Mouse (Mus musculus): ENCODE data around the gene Phf5a. TPM values are rescaled to one million over a fixed set of nuclear protein-coding genes. Genes with fewer than 3 reads are reported as not detected.
A peak's percentile ranks its signal among the peaks of the same experiment; 100 is the strongest.

Gene Phf5a
- total RNA-seq, 1 experiment: 157 TPM

GRCm38 (mm10) chr15:81849104-81849503 lies 22.6 kb downstream of the Phf5a start:
- no peak overlapping the region for H3K4me3 ChIP-seq (ENCODE audit: insufficient read depth in 1 of 2, low read depth in 1 of 2, low read length in 2 of 2, poor library complexity in 1 of 2, severe bottlenecking in 1 of 2)
- TF ChIP-seq MAFK (IDR thresholded peaks at IDR 0.05; ENCODE audit: insufficient read depth, low read depth, low read length) (no peak), CHD2 (IDR thresholded peaks at IDR 0.05; ENCODE audit: low read depth, low read length) (no peak), HCFC1 (IDR thresholded peaks at IDR 0.05; ENCODE audit: borderline replicate concordance, insufficient read depth, low read length) (no peak), ZC3H11A (IDR thresholded peaks at IDR 0.05; ENCODE audit: borderline replicate concordance, low read depth, low read length) (no peak), ZNF384 (IDR thresholded peaks at IDR 0.05; ENCODE audit: low read depth, low read length) (no peak)
- no peak overlapping the region for H3K27ac ChIP-seq (ENCODE audit: insufficient read depth, low read depth, low read length, poor library complexity, severe bottlenecking)
- H3K4me1 ChIP-seq (ENCODE audit: control insufficient read depth in 2 of 2, insufficient read depth in 2 of 2, low read length in 2 of 2, poor library complexity in 1 of 2): peaks cover 0 to 20% of the 10 kb centered on the region in 2 experiments; a peak in 3 of 4 replicates
- no peaks in the 10 kb centered on the region for H3K9me3 ChIP-seq (ENCODE audit: control insufficient read depth, insufficient read depth, low read depth, low read length)
- in situ Hi-C loops (cut with MboI; ENCODE audit: low sequenced_read_pairs in 2 of 2, unreplicated experiment in 2 of 2): no loop called here
- H3K36me3 ChIP-seq (ENCODE audit: control insufficient read depth, insufficient read depth, low read length, poor library complexity, severe bottlenecking): peaks cover 11% of the 10 kb centered on the region; the same call in 1 of the 2 replicates
- H3K9ac ChIP-seq (ENCODE audit: insufficient read depth, low read depth, low read length, poor library complexity, severe bottlenecking): no peak overlapping the region
- no peak for DNase-seq (ENCODE audit: low read depth, low spot score)

GRCm38 (mm10) chr15:81848301-81848700 lies 23.4 kb downstream of the Phf5a start:
- in situ Hi-C loops (cut with MboI; ENCODE audit: low sequenced_read_pairs in 2 of 2, unreplicated experiment in 2 of 2): no loop called here
- no peaks in the 10 kb centered on the region for H3K9me3 ChIP-seq (ENCODE audit: control insufficient read depth, insufficient read depth, low read depth, low read length)
- H3K9ac ChIP-seq (ENCODE audit: insufficient read depth, low read depth, low read length, poor library complexity, severe bottlenecking): no peak overlapping the region
- no peak overlapping the region for H3K4me3 ChIP-seq (ENCODE audit: insufficient read depth in 1 of 2, low read depth in 1 of 2, low read length in 2 of 2, poor library complexity in 1 of 2, severe bottlenecking in 1 of 2)
- H3K27ac ChIP-seq (ENCODE audit: insufficient read depth, low read depth, low read length, poor library complexity, severe bottlenecking): no peak overlapping the region
- peaks cover 11% of the 10 kb centered on the region; the same call in 1 of the 2 replicates for H3K36me3 ChIP-seq (ENCODE audit: control insufficient read depth, insufficient read depth, low read length, poor library complexity, severe bottlenecking)
- DNase-seq (ENCODE audit: low read depth, low spot score): no peak
- TF ChIP-seq ZNF384 (IDR thresholded peaks at IDR 0.05; ENCODE audit: low read depth, low read length) (0 out of 2 replicates have a peak, but pooled peaks have one; percentile 14), ZC3H11A (IDR thresholded peaks at IDR 0.05; ENCODE audit: borderline replicate concordance, low read depth, low read length) (no peak)
- peaks cover 0 to 20% of the 10 kb centered on the region in 2 experiments; a peak in 3 of 4 replicates for H3K4me1 ChIP-seq (ENCODE audit: control insufficient read depth in 2 of 2, insufficient read depth in 2 of 2, low read length in 2 of 2, poor library complexity in 1 of 2)

DNA sequence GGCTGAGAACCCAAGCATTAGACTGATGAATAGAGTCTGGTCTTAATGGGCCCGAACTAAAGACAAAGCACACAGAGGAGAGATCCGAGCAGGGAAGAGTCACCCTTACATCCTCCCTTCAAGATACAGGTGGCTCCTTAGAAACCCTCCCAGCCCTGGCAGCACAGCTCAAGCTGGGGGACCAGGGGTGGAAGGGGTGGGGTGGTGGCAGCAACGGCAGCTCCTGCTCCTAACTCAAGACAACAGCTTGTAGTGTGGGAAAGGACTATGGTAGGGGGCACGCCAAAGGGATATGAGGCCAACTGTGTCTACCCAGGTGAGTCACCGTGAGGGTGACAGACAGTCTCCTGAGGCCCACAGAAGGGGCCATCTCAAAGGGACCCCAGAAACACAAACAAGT lies 23.9 kb downstream of the Phf5a start:
- Histone ChIP-seq H3K4me3 (ENCODE audit: insufficient read depth in 1 of 2, low read depth in 1 of 2, low read length in 2 of 2, poor library complexity in 1 of 2, severe bottlenecking in 1 of 2) (no peak overlapping the region), H3K9ac (ENCODE audit: insufficient read depth, low read depth, low read length, poor library complexity, severe bottlenecking) (no peak overlapping the region), H3K9me3 (ENCODE audit: control insufficient read depth, insufficient read depth, low read depth, low read length) (no peaks in the 10 kb centered on the region), H3K27ac (ENCODE audit: insufficient read depth, low read depth, low read length, poor library complexity, severe bottlenecking) (no peak overlapping the region), H3K36me3 (ENCODE audit: control insufficient read depth, insufficient read depth, low read length, poor library complexity, severe bottlenecking) (peaks cover 11% of the 10 kb centered on the region; the same call in 1 of the 2 replicates), H3K4me1 (ENCODE audit: control insufficient read depth in 2 of 2, insufficient read depth in 2 of 2, low read length in 2 of 2, poor library complexity in 1 of 2) (peaks cover 0 to 20% of the 10 kb centered on the region in 2 experiments; a peak in 3 of 4 replicates)
- DNase-seq (ENCODE audit: low read depth, low spot score): no peak
- TF ChIP-seq CHD2 (IDR thresholded peaks at IDR 0.05; ENCODE audit: low read depth, low read length): no peak
- TF ChIP-seq ZNF384 (IDR thresholded peaks at IDR 0.05; ENCODE audit: low read depth, low read length): no peak
- no peak for TF ChIP-seq ZC3H11A (IDR thresholded peaks at IDR 0.05; ENCODE audit: borderline replicate concordance, low read depth, low read length)
- no peak for TF ChIP-seq HCFC1 (IDR thresholded peaks at IDR 0.05; ENCODE audit: borderline replicate concordance, insufficient read depth, low read length)
- TF ChIP-seq MAFK (IDR thresholded peaks at IDR 0.05; ENCODE audit: insufficient read depth, low read depth, low read length): no peak
- in situ Hi-C loops (cut with MboI; ENCODE audit: low sequenced_read_pairs in 2 of 2, unreplicated experiment in 2 of 2): no loop called here

GRCm38 (mm10) chr15:81847161-81847560 lies 24.6 kb downstream of the Phf5a start:
- no peak overlapping the region for H3K9ac ChIP-seq (ENCODE audit: insufficient read depth, low read depth, low read length, poor library complexity, severe bottlenecking)
- no peak overlapping the region for H3K4me3 ChIP-seq (ENCODE audit: insufficient read depth in 1 of 2, low read depth in 1 of 2, low read length in 2 of 2, poor library complexity in 1 of 2, severe bottlenecking in 1 of 2)
- H3K27ac ChIP-seq (ENCODE audit: insufficient read depth, low read depth, low read length, poor library complexity, severe bottlenecking): no peak overlapping the region
- in situ Hi-C loops (cut with MboI; ENCODE audit: low sequenced_read_pairs in 2 of 2, unreplicated experiment in 2 of 2): no loop called here
- no peaks in the 10 kb centered on the region for H3K9me3 ChIP-seq (ENCODE audit: control insufficient read depth, insufficient read depth, low read depth, low read length)
- H3K36me3 ChIP-seq (ENCODE audit: control insufficient read depth, insufficient read depth, low read length, poor library complexity, severe bottlenecking): peaks cover 11% of the 10 kb centered on the region; the same call in 1 of the 2 replicates
- H3K4me1 ChIP-seq (ENCODE audit: control insufficient read depth in 2 of 2, insufficient read depth in 2 of 2, low read length in 2 of 2, poor library complexity in 1 of 2): peaks cover 0 to 20% of the 10 kb centered on the region in 2 experiments; a peak in 3 of 4 replicates
- TF ChIP-seq CHD2 (IDR thresholded peaks at IDR 0.05; ENCODE audit: low read depth, low read length): no peak
- TF ChIP-seq HCFC1 (IDR thresholded peaks at IDR 0.05; ENCODE audit: borderline replicate concordance, insufficient read depth, low read length): no peak
- TF ChIP-seq MAFK (IDR thresholded peaks at IDR 0.05; ENCODE audit: insufficient read depth, low read depth, low read length): no peak
- no peak for TF ChIP-seq ZC3H11A (IDR thresholded peaks at IDR 0.05; ENCODE audit: borderline replicate concordance, low read depth, low read length)
- TF ChIP-seq ZNF384 (IDR thresholded peaks at IDR 0.05; ENCODE audit: low read depth, low read length): no peak
- DNase-seq (ENCODE audit: low read depth, low spot score): no peak

GRCm38 (mm10) chr15:81846755-81847154 lies 25.0 kb downstream of the Phf5a start:
- DNase-seq (ENCODE audit: low read depth, low spot score): no peak
- H3K36me3 ChIP-seq (ENCODE audit: control insufficient read depth, insufficient read depth, low read length, poor library complexity, severe bottlenecking): peaks cover 11% of the 10 kb centered on the region; the same call in 1 of the 2 replicates
- no peak overlapping the region for H3K9ac ChIP-seq (ENCODE audit: insufficient read depth, low read depth, low read length, poor library complexity, severe bottlenecking)
- H3K4me3 ChIP-seq (ENCODE audit: insufficient read depth in 1 of 2, low read depth in 1 of 2, low read length in 2 of 2, poor library complexity in 1 of 2, severe bottlenecking in 1 of 2): no peak overlapping the region
- H3K9me3 ChIP-seq (ENCODE audit: control insufficient read depth, insufficient read depth, low read depth, low read length): no peaks in the 10 kb centered on the region
- H3K4me1 ChIP-seq (ENCODE audit: control insufficient read depth in 2 of 2, insufficient read depth in 2 of 2, low read length in 2 of 2, poor library complexity in 1 of 2): peaks cover 0 to 20% of the 10 kb centered on the region in 2 experiments; a peak in 3 of 4 replicates
- in situ Hi-C loops (cut with MboI; ENCODE audit: low sequenced_read_pairs in 2 of 2, unreplicated experiment in 2 of 2): no loop called here
- TF ChIP-seq MAFK (IDR thresholded peaks at IDR 0.05; ENCODE audit: insufficient read depth, low read depth, low read length): 0 out of 2 replicates have a peak, but pooled peaks have one; percentile 35
- no peak for TF ChIP-seq ZC3H11A (IDR thresholded peaks at IDR 0.05; ENCODE audit: borderline replicate concordance, low read depth, low read length)
- no peak for TF ChIP-seq HCFC1 (IDR thresholded peaks at IDR 0.05; ENCODE audit: borderline replicate concordance, insufficient read depth, low read length)
- no peak overlapping the region for H3K27ac ChIP-seq (ENCODE audit: insufficient read depth, low read depth, low read length, poor library complexity, severe bottlenecking)
